Mouse (Mus musculus) stomach, embryonic 16.5 days (tissue): ENCODE data around the gene Actb. TPM values are rescaled to one million over a fixed set of nuclear protein-coding genes. Genes with fewer than 3 reads are reported as not detected.

Experiments
- ATAC-seq: fragments of 200-750 bp; cut with Nextera tagmentation; 2 replicates; pipeline ENCODE4 v1.8.0; 2017; ENCODE audit warnings: moderate number of reproducible peaks, moderate TSS enrichment; ENCODE audit not compliant: insufficient read depth, low FRiP score
- H3K27ac ChIP-seq: fragments of 300-500 bp; sonication (generic); 2 replicates; pipeline ENCODE4 v1.5.1; 2014; ENCODE audit warnings: low read length
- H3K27me3 ChIP-seq: fragments of 300-500 bp; sonication (generic); 2 replicates; pipeline ENCODE4 v1.6.1; 2014; ENCODE audit warnings: low read length, control low read depth, mixed read lengths; ENCODE audit not compliant: control insufficient read depth, insufficient read depth
- H3K36me3 ChIP-seq: fragments of 300-500 bp; sonication (generic); 2 replicates; pipeline ENCODE4 v1.6.1; 2014; ENCODE audit warnings: low read length; ENCODE audit not compliant: control insufficient read depth, insufficient read depth
- H3K4me1 ChIP-seq: fragments of 300-500 bp; sonication (generic); 2 replicates; pipeline ENCODE4 v1.6.1; 2014; ENCODE audit warnings: low read length, control low read depth, mixed read lengths; ENCODE audit not compliant: control insufficient read depth, insufficient read depth
- H3K4me2 ChIP-seq: fragments of 300-500 bp; sonication (generic); 2 replicates; pipeline ENCODE4 v1.6.1; 2014; ENCODE audit warnings: low read depth, low read length, mixed read lengths
- H3K4me3 ChIP-seq: fragments of 300-500 bp; sonication (generic); replicated peaks from 2 replicates; pipeline ENCODE4 v1.5.1; 2014; ENCODE audit warnings: mild to moderate bottlenecking, low read length
- H3K9ac ChIP-seq: fragments of 300-500 bp; sonication (generic); 2 replicates; pipeline ENCODE4 v1.6.1; 2014; ENCODE audit warnings: low read length
- H3K9me3 ChIP-seq: fragments of 300-500 bp; sonication (generic); replicated peaks from 2 replicates; pipeline ENCODE4 v1.6.1; 2016; ENCODE audit warnings: low read length, control low read depth; ENCODE audit not compliant: control insufficient read depth
- WGBS: fragments of 180-500 bp; shearing (Covaris S2); extraction: QIAGEN DNeasy Blood & Tissue Kit; methylation state at CpG from one replicate; pipeline ENCODE4 v1.1.7; 2014; 5-methylcytosine and 5-hydroxymethylcytosine counted together
- polyA plus RNA-seq: library from polyadenylated mRNA; unstranded; fragments of >200 nt; fragmentation: Nextera tagmentation; extraction: Ambion mirVana; gene quantifications from 2 replicates; pipeline ENCODE4 v1.2.1, GENCODE M21; 2015

Gene Actb
- polyA plus RNA-seq, 1 experiment from 2014 or later, result 15,131 TPM

GRCm38 (mm10) chr5:142900651-142901050, 5.9 kb downstream of the Actb start:
- Histone ChIP-seq H3K27me3 (no peaks in the 10 kb centered on the region), H3K36me3 (peaks cover 39% of the 10 kb centered on the region)

GRCm38 (mm10) chr5:142899932-142900533, 6.5 kb downstream of the Actb start:
- Histone ChIP-seq H3K36me3 (peaks cover 33% of the 10 kb centered on the region), H3K9ac (no peak overlapping the region), H3K27me3 (no peaks in the 10 kb centered on the region), H3K27ac (no peak overlapping the region), H3K9me3 (no peaks in the 10 kb centered on the region), H3K4me1 (peaks cover 11% of the 10 kb centered on the region), H3K4me3 (no peak overlapping the region), H3K4me2 (no peak overlapping the region)
- 67% methylated on average over 5 of the region's 5 CpGs for WGBS
- ATAC-seq, result no peak

More at GRCm38 (mm10) chr5:142900651-142901050, 5.9 kb downstream of the Actb start:
- no peak for ATAC-seq
- Histone ChIP-seq H3K9ac (no peak overlapping the region), H3K27ac (no peak overlapping the region), H3K9me3 (no peaks in the 10 kb centered on the region), H3K4me1 (peaks cover 11% of the 10 kb centered on the region), H3K4me2 (no peak overlapping the region), H3K4me3 (no peak overlapping the region)
- 72% methylated on average over 7 of the region's 7 CpGs for WGBS

GRCm38 (mm10) chr5:142899057-142899601, 7.4 kb downstream of the Actb start:
- H3K4me1 ChIP-seq, result peaks cover 12% of the 10 kb centered on the region
- H3K36me3 ChIP-seq, result peaks cover 24% of the 10 kb centered on the region
- ATAC-seq, result no peak
- no peak overlapping the region for H3K27ac ChIP-seq
- H3K4me3 ChIP-seq, result no peak overlapping the region
- H3K4me2 ChIP-seq, result no peak overlapping the region
- no peaks in the 10 kb centered on the region for H3K27me3 ChIP-seq
- 73% methylated on average over 9 of the region's 9 CpGs for WGBS
- no peaks in the 10 kb centered on the region for H3K9me3 ChIP-seq
- H3K9ac ChIP-seq, result no peak overlapping the region

GRCm38 (mm10) chr5:142898316-142898715, 8.2 kb downstream of the Actb start:
- Histone ChIP-seq H3K27me3 (no peaks in the 10 kb centered on the region), H3K9ac (no peak overlapping the region), H3K36me3 (peaks cover 19% of the 10 kb centered on the region; the same call in 1 of the 2 replicates), H3K9me3 (no peaks in the 10 kb centered on the region), H3K4me3 (no peak overlapping the region), H3K4me1 (peaks cover 11% of the 10 kb centered on the region), H3K27ac (no peak overlapping the region), H3K4me2 (no peak overlapping the region)
- ATAC-seq, result no peak
- WGBS, result 81% methylated on average over 4 of the region's 4 CpGs

GRCm38 (mm10) chr5:142897568-142898248, 8.8 kb downstream of the Actb start:
- Histone ChIP-seq H3K27ac (no peak overlapping the region), H3K9ac (no peak overlapping the region), H3K4me3 (no peak overlapping the region), H3K27me3 (no peaks in the 10 kb centered on the region), H3K4me1 (peaks cover 11% of the 10 kb centered on the region), H3K36me3 (peaks cover 15% of the 10 kb centered on the region; the same call in 1 of the 2 replicates), H3K4me2 (no peak overlapping the region), H3K9me3 (no peaks in the 10 kb centered on the region)
- WGBS, result 83% methylated on average over 7 of the region's 7 CpGs
- ATAC-seq, result no peak

GRCm38 (mm10) chr5:142896713-142897112, 9.8 kb downstream of the Actb start:
- Histone ChIP-seq H3K4me1 (peaks cover 11% of the 10 kb centered on the region), H3K9ac (no peak overlapping the region)
- 79% methylated on average over 5 of the region's 5 CpGs for WGBS

GRCm38 (mm10) chr5:142896192-142896591, 10.4 kb downstream of the Actb start:
- H3K27ac ChIP-seq, result no peak overlapping the region
- no peak overlapping the region for H3K4me3 ChIP-seq
- H3K9ac ChIP-seq, result no peak overlapping the region
- H3K4me2 ChIP-seq, result no peak overlapping the region
- no peaks in the 10 kb centered on the region for H3K27me3 ChIP-seq
- H3K4me1 ChIP-seq, result peaks cover 11% of the 10 kb centered on the region
- H3K36me3 ChIP-seq, result 0 out of 2 replicates have a peak, but pooled peaks cover 4% of the 10 kb centered on the region
- WGBS, result 70% methylated on average over 10 of the region's 10 CpGs
- ATAC-seq, result no peak
- H3K9me3 ChIP-seq, result no peaks in the 10 kb centered on the region

More at GRCm38 (mm10) chr5:142896713-142897112, 9.8 kb downstream of the Actb start:
- H3K27me3 ChIP-seq, result no peaks in the 10 kb centered on the region
- ATAC-seq, result no peak
- no peaks in the 10 kb centered on the region for H3K9me3 ChIP-seq
- no peak overlapping the region for H3K27ac ChIP-seq
- H3K4me2 ChIP-seq, result no peak overlapping the region
- no peak overlapping the region for H3K4me3 ChIP-seq
- peaks cover 6% of the 10 kb centered on the region; the same call in 1 of the 2 replicates for H3K36me3 ChIP-seq

GRCm38 (mm10) chr5:142894918-142895613, 11.5 kb downstream of the Actb start, which contains the start of gene Fbxl18:
Gene Fbxl18, minus strand, starts transcription at chr5:142895421.
- H3K4me3 ChIP-seq, result peak within 1 kb of the TSS; percentile 77
- no peaks in the 10 kb centered on the region for H3K36me3 ChIP-seq
- under 1% methylated on average over 40 of the region's 40 CpGs for WGBS
- H3K4me1 ChIP-seq, result peaks cover 11% of the 10 kb centered on the region
- no peaks in the 10 kb centered on the region for H3K9me3 ChIP-seq
- no peaks in the 10 kb centered on the region for H3K27me3 ChIP-seq
- ATAC-seq, result peak; percentile 94
- peak within 1 kb of the TSS; percentile 66 for H3K27ac ChIP-seq
- peak within 1 kb of the TSS; percentile 86 for H3K9ac ChIP-seq
- peak within 1 kb of the TSS; percentile 90 for H3K4me2 ChIP-seq

GRCm38 (mm10) chr5:142891396-142891795, 15.2 kb downstream of the Actb start:
- Histone ChIP-seq H3K9me3 (no peaks in the 10 kb centered on the region), H3K9ac (no peak overlapping the region), H3K36me3 (no peaks in the 10 kb centered on the region), H3K4me3 (no peak overlapping the region), H3K4me2 (no peak overlapping the region), H3K27me3 (no peaks in the 10 kb centered on the region), H3K27ac (no peak overlapping the region), H3K4me1 (peaks cover 11% of the 10 kb centered on the region)
- 83% methylated on average over 6 of the region's 6 CpGs for WGBS
- ATAC-seq, result no peak
